ENCODE assay signal across 8 mouse cellular contexts in genomic region chr3:97900516-97901490, GRCm38 (mm10). TPM values are rescaled to one million over a fixed set of nuclear protein-coding genes. Genes with fewer than 3 reads are reported as not detected.
DNase-seq lines count a peak whose midpoint lies in the region; ATAC-seq lines count a peak whose summit lies in the region.

TSS of gene Sec22b (plus strand) at chr3:97901190.

- H3K27me3 ChIP-seq in hindbrain, embryonic 14.5 days (ENCODE audit: control insufficient read depth, insufficient read depth, low read length), result no peaks in the 10 kb centered on the region

- H3K27ac ChIP-seq in hindbrain, embryonic 14.5 days, result peak within 1 kb of the TSS; percentile 51; the same call in 1 of the 2 replicates

- peak within 1 kb of the TSS; percentile 99 for H3K4me3 ChIP-seq in hindbrain, embryonic 14.5 days (replicated peaks; ENCODE audit: low read length)

- peak; percentile 88 for ATAC-seq in hindbrain, embryonic 14.5 days (ENCODE audit: low FRiP score)

- H3K9ac ChIP-seq in hindbrain, embryonic 14.5 days, result peak within 1 kb of the TSS; percentile 98

- 6% methylated on average over 41 of the region's 41 CpGs for WGBS in hindbrain, embryonic 14.5 days

- peaks cover 18% of the 10 kb centered on the region for H3K4me1 ChIP-seq in hindbrain, embryonic 14.5 days (replicated peaks; ENCODE audit: control insufficient read depth, insufficient read depth, low read length)

- H3K36me3 ChIP-seq in hindbrain, embryonic 14.5 days (replicated peaks; ENCODE audit: control insufficient read depth, insufficient read depth), result no peaks in the 10 kb centered on the region

- H3K9me3 ChIP-seq in hindbrain, embryonic 14.5 days (ENCODE audit: control insufficient read depth, low read length), result no peaks in the 10 kb centered on the region

- peak within 1 kb of the TSS; percentile 94 for H3K4me2 ChIP-seq in hindbrain, embryonic 14.5 days (replicated peaks)

- DNase-seq in R1 (ENCODE audit: low read depth, low spot score), result peak; percentile 93
- DNase-seq in cerebellum, postnatal 25 days, result peak; percentile 91 to 92
- DNase-seq in frontal cortex, postnatal 25 days (ENCODE audit: low spot score in 2 of 2), result peak; percentile 87 to 92
- peak; percentile 95 for DNase-seq in hindbrain, embryonic 14.5 days (ENCODE audit: low spot score)
- peak; percentile 87 to 90 for DNase-seq in layer of hippocampus, postnatal 36 days
- DNase-seq in lung, postnatal 36 days, result peak; percentile 95
- peak; percentile 95 for DNase-seq in retina, postnatal 1 day
- DNase-seq in urinary bladder, adult 18-20 months (ENCODE audit: low spot score in 2 of 2), result peak; percentile 83 to 84

RNA-seq across cellular contexts. Expression of gene Sec22b, which starts in this region (rescaled TPM):
- 110 and 111 TPM in 2 replicates for polyA plus RNA-seq in hindbrain, embryonic 14.5 days (2014; fragmentation: Nextera tagmentation; extraction: Ambion mirVana)
- total RNA-seq in layer of hippocampus, postnatal 36 days (2021), result 10 to 100 TPM; 79.1 to 83.4 TPM

Comparison
In these comparisons a context has a peak if more than half of its experiments do, and no peak if none do; other contexts are left out.
1. Peak in every context shown above with its lines: DNase-seq, ATAC-seq, H3K4me3 ChIP-seq and H3K27ac ChIP-seq.